Comparison of ENCODE assay signal across 9 mouse cellular contexts in genomic region chr1:75253849-75254624, GRCm38 (mm10). TPM values are rescaled to one million over a fixed set of nuclear protein-coding genes. Genes with fewer than 3 reads are reported as not detected.
A peak's percentile ranks its signal among the peaks of the same experiment; 100 is the strongest.
DNase-seq lines count a peak whose midpoint lies in the region; ATAC-seq and TF ChIP-seq lines count a peak whose summit lies in the region.
"Had no signal": no experiment of that assay in that cellular context is flagged by ENCODE, and none has a peak within 500 bp of the region (broad histone marks: within the 10 kb centered on the region; RNA-seq: fewer than 3 reads in every experiment).

No protein-coding gene starts in this region.

- H3K4me2 ChIP-seq in intestine, postnatal 0 days (replicated peaks; ENCODE audit: low read depth), result no peak overlapping the region
- no peak overlapping the region for H3K4me2 ChIP-seq in intestine, embryonic 15.5 days (replicated peaks)
- H3K4me2 ChIP-seq in neural tube, embryonic 13.5 days, result no peak overlapping the region

- no peak overlapping the region for H3K4me3 ChIP-seq in intestine, postnatal 0 days (ENCODE audit: low read depth, low read length)
- H3K4me3 ChIP-seq in intestine, embryonic 15.5 days (replicated peaks), result no peak overlapping the region
- H3K4me3 ChIP-seq in limb, embryonic 10.5 days, result no peak overlapping the region
- no peak overlapping the region for H3K4me3 ChIP-seq in neural tube, embryonic 13.5 days

- no peaks in the 10 kb centered on the region for H3K9me3 ChIP-seq in intestine, postnatal 0 days (ENCODE audit: control insufficient read depth)
- H3K9me3 ChIP-seq in intestine, embryonic 15.5 days, result no peaks in the 10 kb centered on the region
- H3K9me3 ChIP-seq in limb, embryonic 10.5 days (replicated peaks), result no peaks in the 10 kb centered on the region
- H3K9me3 ChIP-seq in neural tube, embryonic 13.5 days, result no peaks in the 10 kb centered on the region

- peak; percentile 94 for TF ChIP-seq CTCF in intestine, postnatal 0 days (IDR thresholded peaks at IDR 0.05; ENCODE audit: low read depth)

- DNase-seq in adrenal gland, postnatal 10 days, result peak; percentile 90
- peak; percentile 73 for DNase-seq in embryo, embryonic 9.5 days (ENCODE audit: extremely low spot score)
- DNase-seq in limb, embryonic 10.5 days (ENCODE audit: low spot score), result peak; percentile 87
- peak; percentile 60 to 68 for DNase-seq in thymus, adult 18-20 months

- WGBS in intestine, postnatal 0 days, result 60% methylated on average over 16 of the region's 16 CpGs
- WGBS in intestine, embryonic 15.5 days, result 58% methylated on average over 16 of the region's 16 CpGs
- 64% methylated on average over 16 of the region's 16 CpGs for WGBS in limb, embryonic 10.5 days
- WGBS in neural tube, embryonic 13.5 days, result 61% methylated on average over 16 of the region's 16 CpGs

- ATAC-seq in intestine, postnatal 0 days, result no peak
- ATAC-seq in intestine, embryonic 15.5 days, result no peak
- ATAC-seq in hematopoietic stem cell, adult 5-6 weeks (replicated peaks in 1 of 2; ENCODE audit: insufficient read depth in 1 of 2, low FRiP score in 2 of 2, low TSS enrichment in 1 of 2, low read depth in 1 of 2, poor library complexity in 2 of 2, severe bottlenecking in 2 of 2), result peak; percentile 53 to 65
- ATAC-seq in neural tube, embryonic 13.5 days (ENCODE audit: low read depth), result no peak

- no peak overlapping the region; the same call in 1 of the 2 replicates for H3K27ac ChIP-seq in intestine, postnatal 0 days (ENCODE audit: low read depth, low read length)
- no peak overlapping the region for H3K27ac ChIP-seq in intestine, embryonic 15.5 days
- H3K27ac ChIP-seq in limb, embryonic 10.5 days, result no peak overlapping the region
- peak overlapping the region; percentile 46; the same call in 1 of the 2 replicates for H3K27ac ChIP-seq in neural tube, embryonic 13.5 days (replicated peaks)

- H3K4me1 ChIP-seq in intestine, postnatal 0 days (replicated peaks; ENCODE audit: control insufficient read depth, insufficient read depth, low read length), result no peaks in the 10 kb centered on the region
- peaks cover 4% of the 10 kb centered on the region; the same call in 1 of the 2 replicates for H3K4me1 ChIP-seq in intestine, embryonic 15.5 days (replicated peaks)
- H3K4me1 ChIP-seq in limb, embryonic 10.5 days, result peaks cover 15% of the 10 kb centered on the region
- H3K4me1 ChIP-seq in neural tube, embryonic 13.5 days (replicated peaks), result peaks cover 18% of the 10 kb centered on the region

- H3K9ac ChIP-seq in intestine, postnatal 0 days (ENCODE audit: low read depth, low read length), result no peak overlapping the region
- no peak overlapping the region for H3K9ac ChIP-seq in intestine, embryonic 15.5 days
- H3K9ac ChIP-seq in neural tube, embryonic 13.5 days, result no peak overlapping the region

- H3K27me3 ChIP-seq in intestine, postnatal 0 days (replicated peaks; ENCODE audit: control insufficient read depth, insufficient read depth, low read length), result no peaks in the 10 kb centered on the region
- H3K27me3 ChIP-seq in intestine, embryonic 15.5 days (replicated peaks), result peaks cover 7% of the 10 kb centered on the region; the same call in 1 of the 2 replicates
- peaks cover 18% of the 10 kb centered on the region for H3K27me3 ChIP-seq in limb, embryonic 10.5 days (ENCODE audit: low read depth, poor library complexity, severe bottlenecking)
- H3K27me3 ChIP-seq in neural tube, embryonic 13.5 days, result peaks cover 11% of the 10 kb centered on the region

- no peaks in the 10 kb centered on the region for H3K36me3 ChIP-seq in intestine, postnatal 0 days (ENCODE audit: control insufficient read depth, insufficient read depth)
- no peaks in the 10 kb centered on the region for H3K36me3 ChIP-seq in intestine, embryonic 15.5 days
- no peaks in the 10 kb centered on the region for H3K36me3 ChIP-seq in limb, embryonic 10.5 days
- H3K36me3 ChIP-seq in neural tube, embryonic 13.5 days, result no peaks in the 10 kb centered on the region

RNA-seq across cellular contexts. Expression of gene Ptprn, which starts 10.3 kb away (rescaled TPM):
- polyA plus RNA-seq in intestine, postnatal 0 days (2015; fragmentation: Nextera tagmentation; extraction: Ambion mirVana), result 3.0 TPM in 2 replicates
- 3.2 and 3.6 TPM in 2 replicates for polyA plus RNA-seq in intestine, embryonic 15.5 days (2015; fragmentation: Nextera tagmentation; extraction: Ambion mirVana)
- 10 to 100 TPM; 47.9 to 50.3 TPM for total RNA-seq in adrenal gland, postnatal 10 days (2021)
- not detected in 2 replicates for total RNA-seq in hematopoietic stem cell, adult 5-6 weeks (2017)
- polyA plus RNA-seq in limb, embryonic 10.5 days (2016; fragmentation: Nextera tagmentation; extraction: Ambion mirVana), result 0.11 and 0.13 TPM in 2 replicates
- polyA plus RNA-seq in neural tube, embryonic 13.5 days (2015; fragmentation: Nextera tagmentation; extraction: Ambion mirVana), result 15.8 and 19.2 TPM in 2 replicates

RNA-seq across cellular contexts. Expression of gene Dnajb2, which starts 17.8 kb away (rescaled TPM):
- 10.9 and 11.4 TPM in 2 replicates for polyA plus RNA-seq in intestine, postnatal 0 days (2015; fragmentation: Nextera tagmentation; extraction: Ambion mirVana)
- polyA plus RNA-seq in intestine, embryonic 15.5 days (2015; fragmentation: Nextera tagmentation; extraction: Ambion mirVana), result 25.5 and 26.2 TPM in 2 replicates
- total RNA-seq in adrenal gland, postnatal 10 days (2021), result 10 to 100 TPM; 40.5 to 45.1 TPM
- 12.5 and 15.4 TPM in 2 replicates for total RNA-seq in hematopoietic stem cell, adult 5-6 weeks (2017)
- polyA plus RNA-seq in limb, embryonic 10.5 days (2016; fragmentation: Nextera tagmentation; extraction: Ambion mirVana), result 23.8 and 29.9 TPM in 2 replicates
- polyA plus RNA-seq in neural tube, embryonic 13.5 days (2015; fragmentation: Nextera tagmentation; extraction: Ambion mirVana), result 68.2 and 73.0 TPM in 2 replicates

RNA-seq across cellular contexts. Expression of gene A630095N17Rik, which starts 22.1 kb away (rescaled TPM):
- not detected in 2 replicates for polyA plus RNA-seq in intestine, postnatal 0 days (2015; fragmentation: Nextera tagmentation; extraction: Ambion mirVana)
- polyA plus RNA-seq in intestine, embryonic 15.5 days (2015; fragmentation: Nextera tagmentation; extraction: Ambion mirVana), result not detected in 2 replicates
- total RNA-seq in adrenal gland, postnatal 10 days (2021), result not detected
- total RNA-seq in hematopoietic stem cell, adult 5-6 weeks (2017), result 2.6 TPM in 1 of 2 replicates, not detected in the other
- polyA plus RNA-seq in limb, embryonic 10.5 days (2016; fragmentation: Nextera tagmentation; extraction: Ambion mirVana), result not detected in 2 replicates
- not detected in 2 replicates for polyA plus RNA-seq in neural tube, embryonic 13.5 days (2015; fragmentation: Nextera tagmentation; extraction: Ambion mirVana)
- polyA plus RNA-seq: lung, embryonic 16.5 days had no signal

RNA-seq across cellular contexts. Expression of gene Resp18, which starts 24.2 kb away (rescaled TPM):
- polyA plus RNA-seq in intestine, postnatal 0 days (2015; fragmentation: Nextera tagmentation; extraction: Ambion mirVana), result 12.9 and 15.9 TPM in 2 replicates
- 12.7 and 13.8 TPM in 2 replicates for polyA plus RNA-seq in intestine, embryonic 15.5 days (2015; fragmentation: Nextera tagmentation; extraction: Ambion mirVana)
- total RNA-seq in adrenal gland, postnatal 10 days (2021), result 100 to 1,000 TPM; 103 to 109 TPM
- not detected in 2 replicates for total RNA-seq in hematopoietic stem cell, adult 5-6 weeks (2017)
- not detected in 2 replicates for polyA plus RNA-seq in limb, embryonic 10.5 days (2016; fragmentation: Nextera tagmentation; extraction: Ambion mirVana)
- polyA plus RNA-seq in neural tube, embryonic 13.5 days (2015; fragmentation: Nextera tagmentation; extraction: Ambion mirVana), result 116 and 131 TPM in 2 replicates

RNA-seq across cellular contexts. Expression of gene Tuba4a, which starts 34.4 kb away (rescaled TPM):
- 113 and 119 TPM in 2 replicates for polyA plus RNA-seq in intestine, postnatal 0 days (2015; fragmentation: Nextera tagmentation; extraction: Ambion mirVana)
- polyA plus RNA-seq in intestine, embryonic 15.5 days (2015; fragmentation: Nextera tagmentation; extraction: Ambion mirVana), result 122 and 131 TPM in 2 replicates
- 100 to 1,000 TPM in 1 of 2 experiments, 10 to 100 TPM in 1; 47.1 to 104 TPM for total RNA-seq in adrenal gland, postnatal 10 days (2021)
- total RNA-seq in hematopoietic stem cell, adult 5-6 weeks (2017), result 133 and 166 TPM in 2 replicates
- 10.0 and 10.7 TPM in 2 replicates for polyA plus RNA-seq in limb, embryonic 10.5 days (2016; fragmentation: Nextera tagmentation; extraction: Ambion mirVana)
- 10.5 and 10.6 TPM in 2 replicates for polyA plus RNA-seq in neural tube, embryonic 13.5 days (2015; fragmentation: Nextera tagmentation; extraction: Ambion mirVana)

Comparison
In these comparisons a context has a peak if more than half of its experiments do, and no peak if none do; other contexts are left out.
1. ATAC-seq: peak in hematopoietic stem cell, adult 5-6 weeks (2 of 2); none in intestine, postnatal 0 days (single experiment), intestine, embryonic 15.5 days (single experiment) and neural tube, embryonic 13.5 days (single experiment).
2. Peak in every context shown above with its lines, with median percentiles within 50 percentile points of each other: DNase-seq.